In the genomic region with DNA sequence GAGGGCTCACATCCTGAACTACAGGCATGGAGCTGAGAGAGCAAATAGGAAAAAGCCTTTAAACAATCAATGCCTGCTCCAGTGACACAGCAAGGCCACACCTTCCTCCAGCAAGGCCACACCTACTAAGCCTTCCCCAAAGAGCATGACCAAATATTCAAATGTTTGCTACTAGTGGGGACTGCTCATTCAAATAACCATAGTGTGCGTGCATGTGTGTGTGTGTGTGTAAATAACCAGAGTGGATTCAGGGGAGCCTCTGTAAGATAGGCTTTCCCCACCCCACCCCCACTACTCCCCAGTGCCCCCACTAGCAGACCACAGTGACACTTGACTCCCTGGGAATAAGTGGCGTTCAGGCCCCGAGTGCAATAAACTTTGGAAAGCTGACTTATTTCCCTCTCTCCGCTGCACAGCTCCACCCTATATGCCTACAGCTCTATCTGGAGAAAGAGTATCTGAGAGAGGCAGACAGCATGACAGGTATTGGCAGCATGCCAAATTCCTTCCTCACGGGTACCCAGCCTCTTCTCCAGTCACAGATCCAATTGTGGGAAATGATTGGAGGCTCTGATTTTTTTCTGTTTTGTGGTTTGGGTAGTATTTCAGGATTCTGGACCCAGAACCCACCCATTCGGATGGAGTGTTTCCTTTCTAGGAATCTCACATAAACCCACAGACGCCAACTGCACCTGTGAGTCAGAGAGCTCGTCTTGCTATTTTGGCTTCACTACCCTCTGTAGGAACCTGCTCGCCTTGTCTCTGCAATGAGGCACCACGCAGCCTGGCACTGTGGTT, we compare ENCODE assay signal across 8 mouse cellular contexts. TPM values are rescaled to one million over a fixed set of nuclear protein-coding genes. Genes with fewer than 3 reads are reported as not detected.
A peak's percentile ranks its signal among the peaks of the same experiment; 100 is the strongest.
DNase-seq lines count a peak whose midpoint lies in the region; ATAC-seq and TF ChIP-seq lines count a peak whose summit lies in the region.

No protein-coding gene starts in this region.

- no peak for DNase-seq in heart, embryonic 10.5 days (ENCODE audit: low spot score)
- peak; percentile 67 for DNase-seq in A20 (ENCODE audit: low read depth, low spot score)
- peak; percentile 52 for DNase-seq in kidney, postnatal 0 days (ENCODE audit: low spot score)
- no peak for DNase-seq in yolk sac, embryonic 10.5 days (ENCODE audit: low spot score)
- no peak for DNase-seq in gastrocnemius, adult 8-10 months (ENCODE audit: low spot score in 2 of 2)

- no peaks in the 10 kb centered on the region for H3K9me3 ChIP-seq in heart, embryonic 15.5 days (replicated peaks)
- H3K9me3 ChIP-seq in heart, embryonic 10.5 days = no peaks in the 10 kb centered on the region
- H3K9me3 ChIP-seq in embryonic facial prominence, embryonic 12.5 days = no peaks in the 10 kb centered on the region
- H3K9me3 ChIP-seq in kidney, postnatal 0 days (replicated peaks; ENCODE audit: low read length) = no peaks in the 10 kb centered on the region

- H3K27ac ChIP-seq in heart, embryonic 15.5 days = peak overlapping the region; percentile 62
- no peak overlapping the region for H3K27ac ChIP-seq in heart, embryonic 10.5 days
- peak overlapping the region; percentile 64 for H3K27ac ChIP-seq in embryonic facial prominence, embryonic 12.5 days
- H3K27ac ChIP-seq in kidney, postnatal 0 days = no peak overlapping the region

- no peaks in the 10 kb centered on the region for H3K27me3 ChIP-seq in heart, embryonic 15.5 days
- H3K27me3 ChIP-seq in heart, embryonic 10.5 days (ENCODE audit: insufficient read depth, poor library complexity, severe bottlenecking) = no peaks in the 10 kb centered on the region
- H3K27me3 ChIP-seq in embryonic facial prominence, embryonic 12.5 days = no peaks in the 10 kb centered on the region
- no peaks in the 10 kb centered on the region for H3K27me3 ChIP-seq in kidney, postnatal 0 days (ENCODE audit: insufficient read depth, low read length)

- no peak overlapping the region for H3K4me3 ChIP-seq in heart, embryonic 15.5 days
- H3K4me3 ChIP-seq in heart, embryonic 10.5 days = no peak overlapping the region
- H3K4me3 ChIP-seq in embryonic facial prominence, embryonic 12.5 days = no peak overlapping the region
- H3K4me3 ChIP-seq in kidney, postnatal 0 days (replicated peaks; ENCODE audit: low read depth, low read length) = no peak overlapping the region

- TF ChIP-seq CTCF in kidney, postnatal 0 days (IDR thresholded peaks at IDR 0.05; ENCODE audit: low read depth) = no peak

- H3K36me3 ChIP-seq in heart, embryonic 15.5 days = no peaks in the 10 kb centered on the region
- no peaks in the 10 kb centered on the region for H3K36me3 ChIP-seq in heart, embryonic 10.5 days
- no peaks in the 10 kb centered on the region for H3K36me3 ChIP-seq in embryonic facial prominence, embryonic 12.5 days
- H3K36me3 ChIP-seq in kidney, postnatal 0 days (ENCODE audit: insufficient read depth, low read length) = no peaks in the 10 kb centered on the region

- H3K9ac ChIP-seq in heart, embryonic 15.5 days = no peak overlapping the region
- H3K9ac ChIP-seq in embryonic facial prominence, embryonic 12.5 days = no peak overlapping the region
- no peak overlapping the region for H3K9ac ChIP-seq in kidney, postnatal 0 days (ENCODE audit: low read depth, low read length)

- ATAC-seq in heart, embryonic 15.5 days (replicated peaks; ENCODE audit: insufficient number of reproducible peaks, insufficient read depth, low FRiP score, low read depth) = no peak; the same call in 1 of the 2 replicates
- peak; percentile 86 for ATAC-seq in embryonic facial prominence, embryonic 12.5 days (ENCODE audit: insufficient number of reproducible peaks, insufficient read depth, low FRiP score, low TSS enrichment)
- peak; percentile 54 for ATAC-seq in kidney, postnatal 0 days (replicated peaks; ENCODE audit: low FRiP score, low read depth)
- peak; percentile 89 for ATAC-seq in monocyte, adult 5-6 weeks (replicated peaks; ENCODE audit: insufficient number of reproducible peaks, low FRiP score, low TSS enrichment, poor library complexity, severe bottlenecking)

- peak overlapping the region; percentile 42 for H3K4me2 ChIP-seq in heart, embryonic 15.5 days
- peak overlapping the region; percentile 15; the same call in 1 of the 2 replicates for H3K4me2 ChIP-seq in embryonic facial prominence, embryonic 12.5 days (replicated peaks)
- H3K4me2 ChIP-seq in kidney, postnatal 0 days (ENCODE audit: low read length) = no peak overlapping the region

- H3K4me1 ChIP-seq in heart, embryonic 15.5 days (replicated peaks) = peaks cover 18% of the 10 kb centered on the region
- H3K4me1 ChIP-seq in heart, embryonic 10.5 days = peaks cover 17% of the 10 kb centered on the region
- peaks cover 15% of the 10 kb centered on the region for H3K4me1 ChIP-seq in embryonic facial prominence, embryonic 12.5 days
- H3K4me1 ChIP-seq in kidney, postnatal 0 days (replicated peaks; ENCODE audit: insufficient read depth, low read length) = no peaks in the 10 kb centered on the region

- WGBS in heart, embryonic 15.5 days = 29% methylated on average over 10 of the region's 10 CpGs
- 48% methylated on average over 10 of the region's 10 CpGs for WGBS in heart, embryonic 10.5 days
- WGBS in embryonic facial prominence, embryonic 12.5 days = 33% methylated on average over 10 of the region's 10 CpGs
- WGBS in kidney, postnatal 0 days = 23% methylated on average over 10 of the region's 10 CpGs

RNA-seq across cellular contexts. Expression of a gene that starts 25.0 kb away (rescaled TPM):
- 39.1 and 47.0 TPM in 2 replicates for polyA plus RNA-seq in heart, embryonic 15.5 days (2015; fragmentation: Nextera tagmentation; extraction: Ambion mirVana)
- polyA plus RNA-seq in heart, embryonic 10.5 days (2016; fragmentation: Nextera tagmentation; extraction: Ambion mirVana) = 24.3 and 26.4 TPM in 2 replicates
- polyA plus RNA-seq in embryonic facial prominence, embryonic 12.5 days (2016; fragmentation: Nextera tagmentation; extraction: Ambion mirVana) = 11.0 and 13.6 TPM in 2 replicates
- polyA plus RNA-seq in kidney, postnatal 0 days (2015; fragmentation: Nextera tagmentation; extraction: Ambion mirVana) = 31.5 and 35.9 TPM in 2 replicates
- total RNA-seq in monocyte, adult 5-6 weeks (2017) = 930 to 1,250 TPM (median 1,146 TPM) in 3 replicates
- 1 to 10 TPM; 4.7 to 8.7 (median 6.1) TPM for total RNA-seq in gastrocnemius, adult 8-10 months (2022)

RNA-seq across cellular contexts. Expression of a gene that starts 34.0 kb away (rescaled TPM):
- polyA plus RNA-seq in heart, embryonic 15.5 days (2015; fragmentation: Nextera tagmentation; extraction: Ambion mirVana) = 1.1 and 2.7 TPM in 2 replicates
- polyA plus RNA-seq in heart, embryonic 10.5 days (2016; fragmentation: Nextera tagmentation; extraction: Ambion mirVana) = 0.22 and 1.5 TPM in 2 replicates
- polyA plus RNA-seq in embryonic facial prominence, embryonic 12.5 days (2016; fragmentation: Nextera tagmentation; extraction: Ambion mirVana) = 26.0 and 36.0 TPM in 2 replicates
- 6.1 and 8.5 TPM in 2 replicates for polyA plus RNA-seq in kidney, postnatal 0 days (2015; fragmentation: Nextera tagmentation; extraction: Ambion mirVana)
- total RNA-seq in monocyte, adult 5-6 weeks (2017) = not detected in 3 replicates
- total RNA-seq in gastrocnemius, adult 8-10 months (2022) = 1 to 10 TPM in 2 of 4 experiments, under 1 TPM in 1, not detected in 1; 0.99 to 1.3 (median 1.3) TPM

RNA-seq across cellular contexts. Expression of a gene that starts 39.7 kb away (rescaled TPM):
- 950 and 1,236 TPM in 2 replicates for polyA plus RNA-seq in heart, embryonic 15.5 days (2015; fragmentation: Nextera tagmentation; extraction: Ambion mirVana)
- 167 and 365 TPM in 2 replicates for polyA plus RNA-seq in heart, embryonic 10.5 days (2016; fragmentation: Nextera tagmentation; extraction: Ambion mirVana)
- polyA plus RNA-seq in embryonic facial prominence, embryonic 12.5 days (2016; fragmentation: Nextera tagmentation; extraction: Ambion mirVana) = 24.2 and 31.1 TPM in 2 replicates
- polyA plus RNA-seq in kidney, postnatal 0 days (2015; fragmentation: Nextera tagmentation; extraction: Ambion mirVana) = 62.0 and 76.3 TPM in 2 replicates
- not detected in 3 replicates for total RNA-seq in monocyte, adult 5-6 weeks (2017)
- total RNA-seq in gastrocnemius, adult 8-10 months (2022) = 100 to 1,000 TPM; 556 to 826 (median 679) TPM

RNA-seq across cellular contexts. Expression of a gene that starts 41.8 kb away (rescaled TPM):
- 0.25 and 0.39 TPM in 2 replicates for polyA plus RNA-seq in heart, embryonic 15.5 days (2015; fragmentation: Nextera tagmentation; extraction: Ambion mirVana)
- 0.27 and 0.41 TPM in 2 replicates for polyA plus RNA-seq in heart, embryonic 10.5 days (2016; fragmentation: Nextera tagmentation; extraction: Ambion mirVana)
- 1.5 and 2.0 TPM in 2 replicates for polyA plus RNA-seq in embryonic facial prominence, embryonic 12.5 days (2016; fragmentation: Nextera tagmentation; extraction: Ambion mirVana)
- polyA plus RNA-seq in kidney, postnatal 0 days (2015; fragmentation: Nextera tagmentation; extraction: Ambion mirVana) = 0.24 and 0.34 TPM in 2 replicates
- total RNA-seq in monocyte, adult 5-6 weeks (2017) = 0.21 to 0.49 TPM (median 0.38 TPM) in 3 replicates
- 1 to 10 TPM; 1.4 to 3.5 (median 2.3) TPM for total RNA-seq in gastrocnemius, adult 8-10 months (2022)

RNA-seq across cellular contexts. Expression of a gene that starts 43.7 kb away (rescaled TPM):
- polyA plus RNA-seq in heart, embryonic 15.5 days (2015; fragmentation: Nextera tagmentation; extraction: Ambion mirVana) = 0.54 and 0.86 TPM in 2 replicates
- 1.2 and 2.5 TPM in 2 replicates for polyA plus RNA-seq in heart, embryonic 10.5 days (2016; fragmentation: Nextera tagmentation; extraction: Ambion mirVana)
- polyA plus RNA-seq in embryonic facial prominence, embryonic 12.5 days (2016; fragmentation: Nextera tagmentation; extraction: Ambion mirVana) = 1.4 and 2.0 TPM in 2 replicates
- polyA plus RNA-seq in kidney, postnatal 0 days (2015; fragmentation: Nextera tagmentation; extraction: Ambion mirVana) = 8.9 and 9.2 TPM in 2 replicates
- total RNA-seq in monocyte, adult 5-6 weeks (2017) = 1.3 TPM in 1 of 3 replicates, not detected in the others
- total RNA-seq in gastrocnemius, adult 8-10 months (2022) = under 1 TPM in 1 of 4 experiments, not detected in 3; 0.19 TPM

Comparison
In these comparisons a context has a peak if more than half of its experiments do, and no peak if none do; other contexts are left out.
1. H3K27ac ChIP-seq: peak in heart, embryonic 15.5 days (single experiment) and embryonic facial prominence, embryonic 12.5 days (single experiment); none in heart, embryonic 10.5 days (single experiment) and kidney, postnatal 0 days (single experiment).
2. DNase-seq: peak in A20 (single experiment) and kidney, postnatal 0 days (single experiment); none in heart, embryonic 10.5 days (single experiment), yolk sac, embryonic 10.5 days (single experiment) and gastrocnemius, adult 8-10 months (0 of 2).